Mouse (Mus musculus) CH12.LX (cell line): ENCODE data around the gene Ncdn.

Experiments used
- CHD2 ChIP-seq: IDR thresholded peaks from 2 replicates; pipeline ENCODE4 v1.6.1; 2011; ENCODE audit warnings: low read length, improper control_type of control experiment
- CTCF ChIP-seq, 2 experiments: IDR thresholded peaks in 1 of 2; conservative IDR thresholded peaks in 1 of 2; 2 replicates each; pipeline ENCODE4 v1.5.1; 2011 to 2012; ENCODE audit warnings: low read depth in 2 of 2, low read length in 2 of 2, improper control_type of control experiment in 1 of 2, inconsistent platforms in 1 of 2, mild to moderate bottlenecking in 1 of 2, moderate library complexity in 1 of 2
- E2F4 ChIP-seq: IDR thresholded peaks from 2 replicates; pipeline ENCODE4 v1.6.1; 2011; ENCODE audit warnings: low read depth, low read length, improper control_type of control experiment; ENCODE audit not compliant: insufficient replicate concordance
- EP300 ChIP-seq: IDR thresholded peaks from 2 replicates; pipeline ENCODE4 v1.6.1; 2011; ENCODE audit warnings: low read length, improper control_type of control experiment
- JUN ChIP-seq: IDR thresholded peaks from 2 replicates; pipeline ENCODE4 v1.6.1; 2011; ENCODE audit warnings: low read depth, mild to moderate bottlenecking, low read length, improper control_type of control experiment, moderate library complexity; ENCODE audit not compliant: insufficient read depth
- MYC ChIP-seq: IDR thresholded peaks from 2 replicates; pipeline ENCODE4 v1.6.1; 2011; ENCODE audit warnings: low read depth, mild to moderate bottlenecking, improper control_type of control experiment, low read length
- POLR2A ChIP-seq: IDR thresholded peaks from 2 replicates; pipeline ENCODE4 v1.6.1; 2011; ENCODE audit warnings: low read depth, mild to moderate bottlenecking, improper control_type of control experiment, low read length
- SIN3A ChIP-seq: IDR thresholded peaks from 2 replicates; pipeline ENCODE4 v1.6.1; 2012; ENCODE audit warnings: low read length, improper control_type of control experiment, inconsistent platforms
- SMC3 ChIP-seq: IDR thresholded peaks from 2 replicates; pipeline ENCODE4 v1.6.1; 2011; ENCODE audit warnings: low read depth, low read length, improper control_type of control experiment
- ZC3H11A ChIP-seq: IDR thresholded peaks from 2 replicates; pipeline ENCODE4 v1.6.1; 2012; ENCODE audit warnings: low read depth, mild to moderate bottlenecking, inconsistent platforms, low read length, improper control_type of control experiment
- ZKSCAN1 ChIP-seq: IDR thresholded peaks from 2 replicates; pipeline ENCODE4 v1.6.1; 2012; ENCODE audit warnings: low read depth, inconsistent platforms, low read length, improper control_type of control experiment, borderline replicate concordance
- ZNF384 ChIP-seq: IDR thresholded peaks from 2 replicates; pipeline ENCODE4 v1.6.1; 2012; ENCODE audit warnings: low read depth, low read length, improper control_type of control experiment, inconsistent platforms

DNA sequence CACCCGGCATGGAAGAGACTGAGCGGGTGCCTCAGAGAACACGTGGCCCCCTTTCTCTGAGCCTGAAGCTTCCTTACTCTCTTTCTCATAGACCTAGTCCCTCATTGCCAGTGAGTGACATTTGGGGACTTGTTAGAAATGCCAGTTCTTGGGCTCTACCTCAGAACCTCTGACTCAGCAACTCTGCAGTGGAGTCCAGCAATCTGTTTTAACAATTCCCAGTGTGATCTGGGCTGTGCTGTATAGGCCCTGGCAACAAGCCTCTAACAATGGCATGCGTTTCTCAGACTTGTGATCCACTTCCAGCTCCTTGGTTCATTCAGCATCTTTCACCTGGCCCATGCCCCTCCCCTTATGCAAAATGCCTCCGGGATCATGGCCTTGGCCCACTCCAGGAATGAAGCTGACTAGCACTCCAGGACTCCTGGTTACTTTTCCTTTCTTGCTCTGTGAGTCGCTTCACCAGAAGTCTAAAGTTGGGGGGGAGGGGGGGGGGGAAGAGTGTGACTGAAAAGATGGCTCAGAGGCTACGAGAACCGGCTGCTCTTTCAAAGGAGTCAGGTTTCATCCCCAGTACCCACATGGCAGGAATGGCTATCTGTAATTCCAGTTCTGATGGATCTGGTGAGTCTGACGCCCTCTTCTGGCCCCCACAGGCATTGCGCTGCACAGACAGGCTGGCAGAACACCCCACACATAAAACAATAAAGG lies 13.1 kb downstream of the Ncdn start:
- TF ChIP-seq ZC3H11A (no peak), CTCF (conservative IDR thresholded peaks at IDR 0.05 in 1 of 2, IDR thresholded peaks at IDR 0.05 in 1 of 2; ENCODE audit: low read depth in 2 of 2, low read length in 2 of 2) (peak in 1 of 2 experiments; percentile 58; a peak in 2 of 4 replicates), ZKSCAN1 (no peak), E2F4 (no peak), ZNF384 (no peak), EP300 (no peak), POLR2A (no peak), SMC3 (peak; percentile 53), CHD2 (no peak), MYC (no peak), SIN3A (no peak), JUN (no peak)
